Mouse (Mus musculus): ENCODE measurements around the gene Caml. TPM values are rescaled to one million over a fixed set of nuclear protein-coding genes. Genes with fewer than 3 reads are reported as not detected.
A peak's percentile ranks its signal among the peaks of the same experiment; 100 is the strongest.

The Caml gene
- polyA plus RNA-seq, 1 experiment from 2014 or later: 44.0 TPM

GRCm38 (mm10) chr13:55595375-55595774 lies 27.4 kb upstream of the Caml start:
- WGBS: 84% methylated on average over 12 of the region's 12 CpGs
- no peaks in the 10 kb centered on the region for H3K27me3 ChIP-seq (replicated peaks; ENCODE audit: control insufficient read depth, insufficient read depth, low read length)
- ATAC-seq: no peak
- H3K9ac ChIP-seq (ENCODE audit: low read depth, low read length): no peak overlapping the region
- no peak overlapping the region for H3K27ac ChIP-seq (ENCODE audit: low read length)
- H3K4me2 ChIP-seq (ENCODE audit: low read depth, low read length): no peak overlapping the region
- no peaks in the 10 kb centered on the region for H3K9me3 ChIP-seq (ENCODE audit: control insufficient read depth, low read length)
- peaks cover 10% of the 10 kb centered on the region for H3K4me1 ChIP-seq (ENCODE audit: control insufficient read depth, insufficient read depth, low read length)
- no peak overlapping the region for H3K4me3 ChIP-seq (ENCODE audit: low read length)
- peaks cover 14% of the 10 kb centered on the region for H3K36me3 ChIP-seq (ENCODE audit: control insufficient read depth, insufficient read depth, low read length)

GRCm38 (mm10) chr13:55596802-55597201 lies 26.0 kb upstream of the Caml start:
- H3K36me3 ChIP-seq (ENCODE audit: control insufficient read depth, insufficient read depth, low read length): peaks cover 14% of the 10 kb centered on the region
- H3K4me2 ChIP-seq (ENCODE audit: low read depth, low read length): no peak overlapping the region
- H3K9me3 ChIP-seq (ENCODE audit: control insufficient read depth, low read length): no peaks in the 10 kb centered on the region
- H3K27ac ChIP-seq (ENCODE audit: low read length): no peak overlapping the region
- 93% methylated on average over 12 of the region's 12 CpGs for WGBS
- ATAC-seq: no peak
- H3K4me1 ChIP-seq (ENCODE audit: control insufficient read depth, insufficient read depth, low read length): peaks cover 15% of the 10 kb centered on the region
- no peak overlapping the region for H3K4me3 ChIP-seq (ENCODE audit: low read length)
- no peak overlapping the region for H3K9ac ChIP-seq (ENCODE audit: low read depth, low read length)
- no peaks in the 10 kb centered on the region for H3K27me3 ChIP-seq (replicated peaks; ENCODE audit: control insufficient read depth, insufficient read depth, low read length)

GRCm38 (mm10) chr13:55599566-55600540 lies 23.0 kb upstream of the Caml start, which contains the start of gene B4galt7:
TSS of gene B4galt7 (plus strand) at chr13:55599896.
- peak within 1 kb of the TSS; percentile 76 for H3K4me2 ChIP-seq (ENCODE audit: low read depth, low read length)
- H3K27ac ChIP-seq (ENCODE audit: low read length): peak within 1 kb of the TSS; percentile 43; the same call in 1 of the 2 replicates
- peak within 1 kb of the TSS; percentile 88 for H3K4me3 ChIP-seq (ENCODE audit: low read length)
- peak; percentile 90 for ATAC-seq
- WGBS: 8% methylated on average over 46 of the region's 51 CpGs
- no peaks in the 10 kb centered on the region for H3K27me3 ChIP-seq (replicated peaks; ENCODE audit: control insufficient read depth, insufficient read depth, low read length)
- no peaks in the 10 kb centered on the region for H3K9me3 ChIP-seq (ENCODE audit: control insufficient read depth, low read length)
- peaks cover 5% of the 10 kb centered on the region for H3K4me1 ChIP-seq (ENCODE audit: control insufficient read depth, insufficient read depth, low read length)
- peaks cover 17% of the 10 kb centered on the region for H3K36me3 ChIP-seq (ENCODE audit: control insufficient read depth, insufficient read depth, low read length)
- H3K9ac ChIP-seq (ENCODE audit: low read depth, low read length): peak within 1 kb of the TSS; percentile 89

- Histone ChIP-seq H3K36me3 (ENCODE audit: control insufficient read depth, insufficient read depth, low read length) (peaks cover 17% of the 10 kb centered on the region), H3K4me1 (ENCODE audit: control insufficient read depth, insufficient read depth, low read length) (peaks cover 5% of the 10 kb centered on the region), H3K27me3 (replicated peaks; ENCODE audit: control insufficient read depth, insufficient read depth, low read length) (no peaks in the 10 kb centered on the region), H3K27ac (ENCODE audit: low read length) (0 out of 2 replicates have a peak overlapping the region, but pooled peaks have one; percentile 6), H3K4me3 (ENCODE audit: low read length) (peak overlapping the region; percentile 88), H3K4me2 (ENCODE audit: low read depth, low read length) (peak overlapping the region; percentile 76), H3K9ac (ENCODE audit: low read depth, low read length) (peak overlapping the region; percentile 89), H3K9me3 (ENCODE audit: control insufficient read depth, low read length) (no peaks in the 10 kb centered on the region)
- peak; percentile 49; the same call in 1 of the 2 replicates for ATAC-seq
- 16% methylated on average over 9 of the region's 9 CpGs for WGBS
Measured at GRCm38 (mm10) chr13:55600657-55601056, 22.1 kb upstream of the Caml start.

- Histone ChIP-seq H3K27me3 (replicated peaks; ENCODE audit: control insufficient read depth, insufficient read depth, low read length) (no peaks in the 10 kb centered on the region), H3K27ac (ENCODE audit: low read length) (no peak overlapping the region), H3K9ac (ENCODE audit: low read depth, low read length) (no peak overlapping the region), H3K4me2 (ENCODE audit: low read depth, low read length) (no peak overlapping the region), H3K4me1 (ENCODE audit: control insufficient read depth, insufficient read depth, low read length) (peaks cover 5% of the 10 kb centered on the region), H3K4me3 (ENCODE audit: low read length) (no peak overlapping the region), H3K9me3 (ENCODE audit: control insufficient read depth, low read length) (no peaks in the 10 kb centered on the region), H3K36me3 (ENCODE audit: control insufficient read depth, insufficient read depth, low read length) (peaks cover 13% of the 10 kb centered on the region)
- WGBS: 10% methylated on average over 3 of the region's 3 CpGs
- no peak for ATAC-seq
Measured at GRCm38 (mm10) chr13:55601611-55602010, 21.2 kb upstream of the Caml start.

GRCm38 (mm10) chr13:55604606-55605005 lies 18.2 kb upstream of the Caml start:
- H3K4me2 ChIP-seq (ENCODE audit: low read depth, low read length): no peak overlapping the region
- WGBS: 91% methylated on average over 3 of the region's 3 CpGs
- peaks cover 5% of the 10 kb centered on the region for H3K4me1 ChIP-seq (ENCODE audit: control insufficient read depth, insufficient read depth, low read length)
- H3K36me3 ChIP-seq (ENCODE audit: control insufficient read depth, insufficient read depth, low read length): peaks cover 25% of the 10 kb centered on the region
- H3K9me3 ChIP-seq (ENCODE audit: control insufficient read depth, low read length): no peaks in the 10 kb centered on the region
- ATAC-seq: no peak
- no peak overlapping the region for H3K4me3 ChIP-seq (ENCODE audit: low read length)
- H3K27me3 ChIP-seq (replicated peaks; ENCODE audit: control insufficient read depth, insufficient read depth, low read length): no peaks in the 10 kb centered on the region
- no peak overlapping the region for H3K9ac ChIP-seq (ENCODE audit: low read depth, low read length)
- H3K27ac ChIP-seq (ENCODE audit: low read length): no peak overlapping the region

GRCm38 (mm10) chr13:55606899-55607623 lies 15.7 kb upstream of the Caml start:
- WGBS: 75% methylated on average over 10 of the region's 10 CpGs
- ATAC-seq: no peak
- Histone ChIP-seq H3K27me3 (replicated peaks; ENCODE audit: control insufficient read depth, insufficient read depth, low read length) (no peaks in the 10 kb centered on the region), H3K9me3 (ENCODE audit: control insufficient read depth, low read length) (no peaks in the 10 kb centered on the region), H3K4me1 (ENCODE audit: control insufficient read depth, insufficient read depth, low read length) (no peaks in the 10 kb centered on the region), H3K27ac (ENCODE audit: low read length) (no peak overlapping the region), H3K9ac (ENCODE audit: low read depth, low read length) (no peak overlapping the region), H3K36me3 (ENCODE audit: control insufficient read depth, insufficient read depth, low read length) (peaks cover 25% of the 10 kb centered on the region), H3K4me3 (ENCODE audit: low read length) (no peak overlapping the region), H3K4me2 (ENCODE audit: low read depth, low read length) (no peak overlapping the region)

GRCm38 (mm10) chr13:55607624-55608006 lies 15.2 kb upstream of the Caml start:
- H3K36me3 ChIP-seq (ENCODE audit: control insufficient read depth, insufficient read depth, low read length): peaks cover 25% of the 10 kb centered on the region
- H3K4me3 ChIP-seq (ENCODE audit: low read length): no peak overlapping the region
- WGBS: 87% methylated on average over 2 of the region's 2 CpGs
- no peak overlapping the region for H3K4me2 ChIP-seq (ENCODE audit: low read depth, low read length)
- H3K9ac ChIP-seq (ENCODE audit: low read depth, low read length): no peak overlapping the region
- no peak overlapping the region for H3K27ac ChIP-seq (ENCODE audit: low read length)
- H3K9me3 ChIP-seq (ENCODE audit: control insufficient read depth, low read length): no peaks in the 10 kb centered on the region
- no peak for ATAC-seq
- no peaks in the 10 kb centered on the region for H3K27me3 ChIP-seq (replicated peaks; ENCODE audit: control insufficient read depth, insufficient read depth, low read length)
- H3K4me1 ChIP-seq (ENCODE audit: control insufficient read depth, insufficient read depth, low read length): no peaks in the 10 kb centered on the region

- no peak overlapping the region for H3K9ac ChIP-seq (ENCODE audit: low read depth, low read length)
- H3K4me1 ChIP-seq (ENCODE audit: control insufficient read depth, insufficient read depth, low read length): no peaks in the 10 kb centered on the region
- no peak for ATAC-seq
- 88% methylated on average over 7 of the region's 7 CpGs for WGBS
- H3K4me2 ChIP-seq (ENCODE audit: low read depth, low read length): no peak overlapping the region
- peaks cover 18% of the 10 kb centered on the region for H3K36me3 ChIP-seq (ENCODE audit: control insufficient read depth, insufficient read depth, low read length)
- H3K27me3 ChIP-seq (replicated peaks; ENCODE audit: control insufficient read depth, insufficient read depth, low read length): no peaks in the 10 kb centered on the region
- H3K27ac ChIP-seq (ENCODE audit: low read length): no peak overlapping the region
- no peaks in the 10 kb centered on the region for H3K9me3 ChIP-seq (ENCODE audit: control insufficient read depth, low read length)
- H3K4me3 ChIP-seq (ENCODE audit: low read length): no peak overlapping the region
Measured at GRCm38 (mm10) chr13:55611996-55612395, 10.8 kb upstream of the Caml start.

All from intestine, embryonic 16.5 days (tissue).